Mouse (Mus musculus) macrophage (primary cell): ENCODE results near the gene Fyb2. TPM values are rescaled to one million over a fixed set of nuclear protein-coding genes. Genes with fewer than 3 reads are reported as not detected.

Experiments used
- H3K27ac ChIP-seq: fragments of 350-480 bp; formaldehyde crosslinking; 2 replicates; pipeline ENCODE4 v1.9.0; 2021
- H3K36me3 ChIP-seq: fragments of 350-480 bp; formaldehyde crosslinking; 2 replicates; pipeline ENCODE4 v1.9.0; 2021; ENCODE audit errors: inconsistent target
- H3K4me3 ChIP-seq: fragments of 350-480 bp; formaldehyde crosslinking; 2 replicates; pipeline ENCODE4 v1.9.0; 2021; ENCODE audit errors: inconsistent target
- H3K79me2 ChIP-seq: fragments of 350-480 bp; formaldehyde crosslinking; 2 replicates; pipeline ENCODE4 v1.9.0; 2021; ENCODE audit errors: inconsistent target
- WGBS: methylation state at CpG from one replicate; pipeline ENCODE4 v1.1.7; 2026; ENCODE audit warnings: inconsistent platforms; ENCODE audit not compliant: missing documents; 5-methylcytosine and 5-hydroxymethylcytosine counted together
- polyA plus RNA-seq: library from polyadenylated mRNA; stranded (reverse); fragments of 250-400 nt; gene quantifications from 3 replicates; pipeline ENCODE4 v1.2.4, GENCODE M21; 2018; ENCODE audit warnings: inconsistent platforms
- total RNA-seq, 78 experiments: library from RNA; depleted of rRNA; stranded (reverse); fragments of 250-400 nt; gene quantifications; 1 replicate in 9 of 78; 2 replicates in 24 of 78; 3 replicates in 43 of 78; 4 replicates in 2 of 78; pipeline ENCODE4 v1.2.4; 2018; ENCODE audit warnings: inconsistent platforms in 56 of 78

Fyb2 gene
- not detected for total RNA-seq (2018; cell fraction: chromatin; rRNA removed)
- total RNA-seq (2018; cell fraction: cytosol; rRNA removed), result under 1 TPM in 11 of 26 experiments, not detected in 15; under 0.01 to 0.13 (median 0.06) TPM
- under 1 TPM in 6 of 26 experiments, not detected in 20; 0.12 to 0.37 (median 0.20) TPM for total RNA-seq (2018; cell fraction: nucleus; rRNA removed)
- 0.06 to 0.15 TPM in 2 of 3 replicates, not detected in the other for polyA plus RNA-seq

DNA sequence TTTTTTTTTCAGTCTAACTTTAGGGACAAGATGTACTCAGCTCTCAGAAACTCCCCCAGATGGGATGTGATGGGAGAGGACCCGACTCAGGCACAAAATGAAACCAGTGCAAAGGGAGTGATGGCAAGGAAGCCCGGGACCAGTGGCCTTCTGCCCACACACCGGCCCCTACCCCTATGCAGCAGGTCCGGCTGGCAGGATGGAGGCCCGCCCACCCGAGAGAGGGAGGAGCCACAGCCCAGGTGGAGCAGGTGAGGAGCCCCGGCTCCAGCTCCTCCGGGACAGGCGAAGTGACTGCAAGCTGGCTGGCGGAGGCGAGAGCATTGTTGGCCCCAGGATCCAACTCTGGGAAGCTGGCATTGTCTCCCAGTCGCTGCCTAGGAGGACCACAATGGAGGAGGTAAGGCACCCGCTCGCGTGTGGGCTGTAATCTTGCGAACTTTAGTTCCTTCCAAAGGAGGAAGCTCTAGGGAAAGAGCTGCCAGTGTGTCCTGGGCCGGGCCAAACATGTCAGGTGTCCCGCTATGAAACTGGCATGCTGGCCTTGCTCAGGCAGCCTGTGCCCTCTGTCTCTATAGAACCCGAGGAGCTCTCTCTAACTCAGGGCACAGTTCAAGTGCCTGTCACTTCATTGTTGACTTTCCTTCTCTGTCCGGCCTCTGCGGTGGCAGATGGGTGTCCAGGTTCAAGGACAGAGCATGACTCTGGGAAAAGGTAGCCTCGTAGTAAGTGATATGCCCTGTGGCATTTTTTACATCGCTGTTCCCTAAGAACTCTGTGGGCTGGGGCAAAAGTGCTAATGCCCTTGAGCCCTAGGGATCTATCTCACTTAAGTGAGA, at the start of gene Fyb2:
Gene Fyb2, plus strand, starts transcription at position 166 of the 839 bp plus-strand sequence.
- WGBS, result 22% methylated on average over 22 of the region's 23 CpGs
- Histone ChIP-seq H3K36me3 (no peaks in the 10 kb centered on the region), H3K4me3 (no peak within 1 kb of the TSS), H3K27ac (no peak within 1 kb of the TSS), H3K79me2 (no peaks in the 10 kb centered on the region)

DNA sequence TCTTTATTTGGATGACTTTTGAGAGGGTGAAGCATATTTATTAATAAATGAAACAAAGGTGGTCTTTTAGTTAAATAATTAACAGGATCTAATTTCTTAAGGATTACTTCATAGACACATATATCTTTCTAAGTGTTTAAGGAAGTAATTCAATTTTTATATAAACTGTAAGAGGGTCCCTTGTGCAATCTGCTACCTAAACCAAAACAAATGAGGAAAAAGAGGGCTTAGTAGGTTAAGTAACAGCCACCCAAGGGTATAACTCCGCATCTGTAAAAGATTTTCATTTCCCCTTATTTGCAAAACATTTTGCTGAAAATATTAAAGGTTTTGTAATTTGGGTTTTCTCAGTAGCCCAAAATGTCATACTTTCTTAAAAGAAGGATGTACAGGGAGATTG, 48.9 kb upstream of the Fyb2 start:
- Histone ChIP-seq H3K27ac (no peak overlapping the region), H3K36me3 (no peaks in the 10 kb centered on the region), H3K4me3 (no peak overlapping the region), H3K79me2 (no peaks in the 10 kb centered on the region)
- 13% methylated on average over 1 of the region's 1 CpGs for WGBS

DNA sequence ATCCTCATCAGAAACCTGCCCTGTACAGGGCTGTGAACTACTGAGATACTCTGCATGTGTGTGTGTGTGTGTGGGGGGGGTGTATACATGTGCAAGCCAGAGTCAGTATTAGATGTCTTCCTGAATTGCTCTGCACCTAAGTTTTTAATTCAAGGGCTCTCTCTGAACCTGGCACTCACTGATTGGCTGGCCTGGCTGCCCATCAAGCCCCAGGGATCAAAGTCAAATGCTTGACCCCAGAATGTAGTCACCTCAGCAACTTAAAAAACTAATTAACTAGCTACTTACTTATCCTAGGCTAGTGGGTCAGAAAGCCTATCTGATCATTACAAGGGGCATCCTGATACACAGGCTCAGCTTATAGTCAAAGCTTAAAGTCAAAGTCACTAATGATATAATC, 43.7 kb upstream of the Fyb2 start:
- no peak overlapping the region for H3K27ac ChIP-seq

DNA sequence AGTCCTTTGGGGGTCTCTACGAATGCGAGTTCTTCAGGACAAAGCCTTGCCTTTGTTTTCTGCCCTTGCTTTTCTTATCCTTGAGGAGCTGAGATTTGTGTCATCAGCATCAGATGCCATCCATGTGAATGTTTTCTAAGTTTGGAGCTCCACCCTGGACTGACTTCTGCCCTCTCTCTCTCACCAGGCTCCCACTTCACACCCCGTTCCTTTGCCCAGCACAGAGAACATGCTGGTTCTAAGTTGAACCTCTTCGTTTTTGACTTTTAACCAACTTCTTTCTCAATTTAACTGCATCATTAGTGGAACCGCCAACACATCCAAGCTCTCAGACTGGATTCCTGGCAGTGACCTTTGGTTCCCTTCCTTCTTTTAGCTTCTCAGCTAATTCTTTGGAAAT, 43.1 kb upstream of the Fyb2 start:
- 95% methylated on average over 5 of the region's 5 CpGs for WGBS
- H3K36me3 ChIP-seq, result no peaks in the 10 kb centered on the region
- H3K79me2 ChIP-seq, result no peaks in the 10 kb centered on the region
- no peak overlapping the region for H3K4me3 ChIP-seq
- H3K27ac ChIP-seq, result no peak overlapping the region

More for the DNA sequence above, 43.7 kb upstream of the Fyb2 start:
- Histone ChIP-seq H3K4me3 (no peak overlapping the region), H3K79me2 (no peaks in the 10 kb centered on the region), H3K36me3 (no peaks in the 10 kb centered on the region)

DNA sequence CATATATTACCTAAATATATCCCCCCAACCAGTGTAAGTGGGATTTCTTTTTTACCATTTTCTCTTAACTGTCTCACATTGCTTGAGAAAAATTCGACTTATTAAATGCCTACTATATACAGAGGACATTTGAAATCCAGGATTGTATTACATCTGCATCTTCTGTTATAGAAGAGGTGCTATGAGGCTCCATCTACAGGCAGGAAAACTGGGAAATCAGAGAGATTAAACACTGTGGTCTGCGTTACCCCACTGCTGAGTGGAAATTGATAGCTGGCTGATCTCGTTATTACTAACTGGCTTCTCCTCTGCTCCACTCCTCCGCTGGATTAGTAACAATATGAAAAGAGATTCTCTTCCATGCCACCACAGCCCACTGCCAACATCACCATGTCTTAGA, 37.4 kb upstream of the Fyb2 start:
- WGBS, result 79% methylated on average over 4 of the region's 4 CpGs

DNA sequence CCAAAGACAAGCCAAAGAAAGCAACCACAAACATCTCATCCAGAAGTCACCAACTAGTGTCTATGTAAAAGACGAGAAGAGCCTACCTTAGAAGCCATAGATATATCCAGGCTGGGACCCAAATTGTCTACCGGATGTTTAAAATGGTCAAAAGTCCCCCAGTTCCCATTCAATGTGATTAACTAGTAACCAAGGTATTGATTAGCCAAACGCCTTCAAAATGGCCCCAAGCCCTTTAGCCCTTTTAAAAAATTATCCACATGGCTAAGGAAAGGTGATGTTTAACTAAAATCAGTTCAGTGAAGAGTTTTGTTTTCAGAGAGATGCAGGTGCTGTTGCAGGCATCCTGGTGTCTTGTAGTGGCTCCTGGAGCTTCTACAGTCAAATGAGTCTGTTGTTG, 36.9 kb upstream of the Fyb2 start, which contains the start of gene C8a:
Gene C8a, minus strand, starts transcription at position 76 of the 400 bp plus-strand sequence.
- Histone ChIP-seq H3K4me3 (no peak within 1 kb of the TSS), H3K36me3 (no peaks in the 10 kb centered on the region), H3K79me2 (no peaks in the 10 kb centered on the region), H3K27ac (no peak within 1 kb of the TSS)
- WGBS, result 75% methylated on average over 3 of the region's 3 CpGs

More for the DNA sequence above, 37.4 kb upstream of the Fyb2 start:
- Histone ChIP-seq H3K36me3 (no peaks in the 10 kb centered on the region), H3K4me3 (no peak overlapping the region), H3K27ac (no peak overlapping the region), H3K79me2 (no peaks in the 10 kb centered on the region)

DNA sequence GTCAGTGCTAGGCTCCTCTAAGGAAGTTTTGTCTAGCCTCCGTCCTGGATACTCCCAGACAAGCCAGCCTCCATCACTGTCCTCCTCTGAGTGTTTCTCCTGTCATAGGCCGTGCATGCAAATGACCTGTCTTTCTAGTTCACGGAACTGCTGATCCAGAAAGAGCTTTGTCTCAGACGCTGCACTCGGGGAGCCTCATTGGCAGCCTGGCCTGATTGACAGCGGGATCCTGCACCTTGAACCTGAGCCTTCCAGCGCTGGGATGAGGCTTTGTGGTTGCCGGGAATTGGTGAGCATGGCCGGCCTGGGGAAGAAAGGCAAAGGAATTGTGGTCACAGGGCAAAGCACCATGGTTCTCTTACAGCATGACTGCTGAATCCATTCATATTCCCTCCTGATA, 25.8 kb upstream of the Fyb2 start:
- no peaks in the 10 kb centered on the region for H3K36me3 ChIP-seq
- WGBS, result 90% methylated on average over 9 of the region's 9 CpGs
- no peak overlapping the region for H3K27ac ChIP-seq

DNA sequence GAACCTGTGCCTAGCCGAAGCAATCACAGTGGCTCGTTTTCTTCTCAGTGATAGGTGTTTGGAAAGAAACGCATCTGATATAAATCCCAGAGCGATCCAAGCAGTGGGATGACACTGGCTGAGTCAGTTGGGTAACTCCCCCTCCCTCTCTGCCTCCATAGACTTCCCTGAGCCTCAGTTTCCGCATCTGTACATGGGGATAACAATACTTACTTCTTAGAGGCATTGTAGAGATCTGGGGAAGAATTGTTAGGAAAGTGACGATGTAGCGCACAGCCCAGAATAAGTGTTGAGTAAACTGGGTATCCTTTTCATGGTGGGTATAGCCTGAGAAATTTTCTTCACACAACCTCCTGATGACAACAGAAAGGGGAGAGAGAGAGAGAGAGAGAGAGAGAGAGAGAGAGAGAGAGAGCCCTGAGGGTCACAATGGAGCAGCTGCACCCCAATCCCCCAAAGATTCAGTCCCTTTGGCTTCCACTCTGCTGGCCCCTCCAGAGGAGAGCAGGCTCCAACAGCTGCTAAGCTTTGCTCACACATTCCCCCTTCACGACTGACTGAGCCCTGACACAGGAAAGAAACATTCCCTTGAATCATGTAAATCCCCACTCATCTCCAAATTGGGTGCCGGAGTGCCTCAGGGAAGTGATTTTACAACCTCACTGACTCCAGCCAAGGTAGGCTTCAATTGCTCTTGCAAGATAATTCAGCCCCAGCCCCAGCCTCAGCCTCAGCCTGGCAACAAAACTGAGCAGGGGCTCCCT, 24.6 kb upstream of the Fyb2 start:
- Histone ChIP-seq H3K79me2 (no peaks in the 10 kb centered on the region), H3K36me3 (no peaks in the 10 kb centered on the region), H3K27ac (no peak overlapping the region), H3K4me3 (no peak overlapping the region)
- whole genome bisulfite sequencing, result 77% methylated on average over 9 of the region's 9 CpGs

More for the DNA sequence above, 25.8 kb upstream of the Fyb2 start:
- Histone ChIP-seq H3K4me3 (no peak overlapping the region), H3K79me2 (no peaks in the 10 kb centered on the region)

DNA sequence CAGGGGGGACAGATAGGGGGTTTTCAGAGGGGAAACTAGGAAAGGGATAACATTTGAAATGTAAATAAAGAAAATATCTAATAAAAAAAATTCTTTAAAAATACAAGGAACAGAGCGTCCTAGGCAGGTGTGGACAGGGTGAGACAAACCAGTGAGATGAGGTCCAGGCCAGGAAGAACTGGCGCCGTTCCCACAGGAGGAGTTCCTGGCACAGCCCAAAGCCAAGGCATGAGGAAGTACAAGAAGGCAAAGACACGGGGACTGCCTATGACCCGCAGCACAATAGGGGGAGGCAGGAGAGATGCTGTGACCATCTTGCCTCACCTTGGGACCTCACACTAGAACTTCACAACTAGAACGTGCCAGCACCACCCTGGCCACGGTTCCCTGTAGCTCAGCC, 21.5 kb upstream of the Fyb2 start:
- 65% methylated on average over 7 of the region's 7 CpGs for WGBS
- H3K4me3 ChIP-seq, result no peak overlapping the region
- H3K79me2 ChIP-seq, result no peaks in the 10 kb centered on the region
- no peak overlapping the region for H3K27ac ChIP-seq
- no peaks in the 10 kb centered on the region for H3K36me3 ChIP-seq

DNA sequence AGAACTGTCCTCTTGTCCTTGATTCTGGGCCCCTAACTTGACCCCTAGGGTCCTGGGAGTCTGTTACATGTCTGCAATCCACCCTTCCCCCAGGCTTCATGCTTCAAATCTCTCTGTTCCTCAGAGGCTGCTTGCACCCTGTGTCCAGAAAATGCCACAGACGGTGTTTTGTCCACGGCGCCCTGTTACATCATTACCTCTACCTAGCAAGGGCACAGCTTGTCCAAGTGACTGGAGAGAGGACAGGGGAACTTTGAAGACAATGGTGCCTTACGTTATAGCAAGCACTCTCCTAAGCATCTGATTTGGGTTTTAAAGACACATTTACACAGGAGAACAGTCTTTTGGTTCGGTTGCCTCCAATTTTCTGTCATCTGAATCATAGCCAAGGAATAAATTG, 19.7 kb upstream of the Fyb2 start:
- Histone ChIP-seq H3K36me3 (no peaks in the 10 kb centered on the region), H3K79me2 (no peaks in the 10 kb centered on the region), H3K27ac (no peak overlapping the region), H3K4me3 (no peak overlapping the region)
- 78% methylated on average over 5 of the region's 5 CpGs for WGBS

DNA sequence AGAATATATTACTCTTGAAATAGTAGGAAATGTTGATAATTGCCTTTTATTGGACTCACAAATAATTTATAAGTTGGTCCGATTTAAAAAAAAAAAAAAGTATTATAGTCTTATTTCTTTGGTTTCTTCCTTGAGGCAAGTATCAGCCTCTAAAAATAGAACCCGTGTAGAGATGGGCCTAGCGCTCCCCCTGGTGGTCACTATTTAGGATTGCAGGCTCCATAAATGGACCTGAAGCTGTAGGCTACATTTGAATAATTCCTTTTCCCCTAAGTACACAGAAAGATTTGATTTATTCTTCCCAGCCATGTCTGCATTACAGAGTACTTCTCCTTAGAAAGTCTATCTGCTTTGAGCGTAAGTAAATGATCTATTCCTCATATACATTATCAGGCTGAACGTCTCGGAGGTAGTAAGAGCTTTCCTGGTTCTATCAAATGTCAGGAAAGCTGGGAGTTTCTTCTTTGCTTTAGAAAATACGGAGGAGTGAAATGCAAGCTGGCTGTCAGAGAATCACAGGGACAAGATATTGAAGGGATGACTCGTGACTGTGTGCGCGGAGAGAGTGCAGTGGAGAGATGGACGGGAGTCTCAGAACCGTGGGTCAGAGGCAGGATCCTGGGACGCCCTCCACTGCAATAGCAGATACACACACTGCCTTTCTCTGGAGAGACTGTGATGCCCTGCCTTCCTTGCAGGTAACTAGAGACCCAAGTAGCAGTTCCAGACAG, 19.1 kb upstream of the Fyb2 start:
- H3K4me3 ChIP-seq, result no peak overlapping the region
- WGBS, result 58% methylated on average over 13 of the region's 13 CpGs
- H3K79me2 ChIP-seq, result no peaks in the 10 kb centered on the region
- H3K36me3 ChIP-seq, result no peaks in the 10 kb centered on the region
- no peak overlapping the region for H3K27ac ChIP-seq

DNA sequence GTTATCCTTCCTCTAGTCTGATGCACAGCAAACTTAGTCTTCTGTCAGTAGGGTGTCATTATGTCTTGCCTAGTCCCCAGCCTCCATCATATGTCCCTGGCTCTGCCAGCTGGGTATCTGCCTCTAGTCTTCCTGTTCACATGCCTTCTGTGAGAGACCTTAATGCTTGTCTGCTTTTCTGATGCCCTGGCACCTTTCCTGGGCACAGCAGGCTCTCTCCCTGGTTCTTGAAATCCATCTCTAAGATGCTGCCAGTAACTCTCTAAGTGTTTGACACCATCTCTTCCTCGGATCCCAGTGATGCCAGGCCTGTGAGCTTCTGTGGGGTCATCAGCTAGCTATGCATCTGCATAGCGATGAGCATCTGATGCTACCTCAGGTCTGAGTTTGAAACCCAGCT, 10.4 kb upstream of the Fyb2 start:
- no peak overlapping the region for H3K27ac ChIP-seq
- no peaks in the 10 kb centered on the region for H3K36me3 ChIP-seq
- no peak overlapping the region for H3K4me3 ChIP-seq
- H3K79me2 ChIP-seq, result no peaks in the 10 kb centered on the region
- WGBS, result 86% methylated on average over 2 of the region's 2 CpGs

DNA sequence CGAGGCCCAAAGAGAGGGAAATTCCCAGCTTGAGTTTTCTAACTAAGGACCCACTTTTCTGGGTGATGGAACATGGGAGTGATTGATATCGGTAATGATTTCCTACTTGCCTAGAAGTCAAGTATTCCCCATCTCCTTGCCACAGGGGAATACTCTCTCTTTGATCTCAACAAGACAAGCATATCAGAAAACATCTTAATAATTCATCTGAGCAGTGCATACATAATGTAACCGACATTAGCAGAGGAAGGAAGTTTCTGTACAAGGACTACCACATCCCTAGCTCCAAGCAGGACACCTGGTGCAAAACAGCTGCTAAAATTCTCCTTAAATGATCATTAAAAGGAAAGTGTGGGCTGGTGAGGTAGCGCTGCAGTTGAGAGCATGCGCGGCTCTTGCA, 8.2 kb upstream of the Fyb2 start:
- 92% methylated on average over 6 of the region's 6 CpGs for WGBS
- no peaks in the 10 kb centered on the region for H3K79me2 ChIP-seq
- no peak overlapping the region for H3K27ac ChIP-seq
- no peaks in the 10 kb centered on the region for H3K36me3 ChIP-seq
- H3K4me3 ChIP-seq, result no peak overlapping the region

DNA sequence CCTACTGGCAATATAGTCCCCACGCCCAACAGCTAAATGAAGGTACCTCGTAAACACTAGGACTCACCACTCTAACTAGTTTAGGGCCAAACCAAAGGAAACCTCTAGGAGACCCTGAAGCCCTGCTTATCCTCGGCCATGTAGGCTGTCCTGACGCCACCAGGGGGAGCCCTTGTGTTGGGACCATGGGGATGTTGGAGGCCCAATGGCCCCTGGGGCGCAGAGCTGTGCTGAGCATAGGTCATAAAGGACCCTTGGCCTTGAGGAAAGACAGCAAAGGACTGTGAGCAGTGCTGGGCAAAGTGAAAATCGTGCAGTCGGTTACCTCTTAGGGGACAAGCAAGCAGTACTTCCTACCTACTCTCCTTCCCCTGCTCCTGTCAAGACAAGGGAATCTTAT, 1.6 kb upstream of the Fyb2 start:
- WGBS, result 39% methylated on average over 7 of the region's 7 CpGs
- H3K4me3 ChIP-seq, result no peak overlapping the region

More for the DNA sequence above, 1.6 kb upstream of the Fyb2 start:
- Histone ChIP-seq H3K36me3 (no peaks in the 10 kb centered on the region), H3K79me2 (no peaks in the 10 kb centered on the region), H3K27ac (no peak overlapping the region)
